Mouse (Mus musculus): ENCODE measurements around the gene Eef1a2. TPM values are rescaled to one million over a fixed set of nuclear protein-coding genes. Genes with fewer than 3 reads are reported as not detected.

The Eef1a2 gene
- polyA plus RNA-seq, 1 experiment = 0.60 TPM

DNA sequence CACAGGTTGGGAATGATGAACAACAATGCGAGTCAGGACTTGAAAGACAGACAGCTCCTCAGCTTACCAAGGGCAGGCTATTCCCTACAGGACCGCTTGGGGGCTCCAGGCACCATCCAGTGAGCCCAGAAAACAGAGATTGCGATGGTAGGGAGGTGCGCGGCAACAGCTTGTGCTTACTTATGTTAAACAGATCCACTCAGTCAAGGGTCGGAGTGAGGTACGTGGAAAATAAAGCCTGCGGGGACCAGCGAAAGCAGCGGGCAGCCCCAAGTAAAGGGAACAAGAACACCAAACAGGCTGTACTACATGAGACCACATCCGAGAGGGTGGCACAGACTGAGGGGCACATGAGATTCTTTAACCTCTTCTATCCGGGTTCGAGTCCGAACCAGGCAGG, 29.8 kb upstream of the Eef1a2 start:
- TF ChIP-seq MYOG (IDR thresholded peaks at IDR 0.05; ENCODE audit: control insufficient read depth in 1 of 3, insufficient read depth in 1 of 3, insufficient read length in 2 of 3, low read depth in 2 of 3) = no peak
- no peaks in the 10 kb centered on the region for H3K27me3 ChIP-seq (ENCODE audit: control insufficient read depth, insufficient read depth, insufficient read length)
- H3K4me2 ChIP-seq (ENCODE audit: low read depth) = peak overlapping the region; percentile 100
- no peaks in the 10 kb centered on the region for H3K36me3 ChIP-seq (ENCODE audit: control insufficient read depth, insufficient read depth)
- peak overlapping the region; percentile 21 for H3ac ChIP-seq (ENCODE audit: control insufficient read depth, insufficient read length)
- H3K79me2 ChIP-seq (ENCODE audit: control insufficient read depth, insufficient read depth) = no peaks in the 10 kb centered on the region
- peak overlapping the region; percentile 76 for H3K4me3 ChIP-seq

DNA sequence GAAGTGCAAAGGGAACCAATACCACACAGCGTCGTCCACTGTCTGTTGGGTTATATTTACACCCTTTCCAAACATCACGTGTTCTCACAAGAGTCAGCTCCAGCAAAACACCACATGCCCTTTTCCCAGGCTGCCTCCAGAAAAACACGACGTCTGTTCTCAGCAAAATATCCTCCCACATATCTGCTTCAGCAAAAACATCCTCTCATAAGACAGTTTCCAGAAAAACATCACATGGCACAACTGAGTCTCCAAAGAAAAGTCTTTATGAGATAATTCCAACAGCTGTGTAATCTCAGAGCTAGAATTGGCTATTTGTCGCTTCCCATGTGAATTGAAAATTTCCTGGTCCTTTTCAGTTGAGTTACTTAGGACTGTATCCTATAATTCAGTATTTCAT, 24.1 kb upstream of the Eef1a2 start:
- TF ChIP-seq POLR2A (IDR thresholded peaks at IDR 0.05; ENCODE audit: insufficient read length, low read depth) = no peak
- no peak for TF ChIP-seq TCF3 (IDR thresholded peaks at IDR 0.05; ENCODE audit: insufficient read length, low read depth)

DNA sequence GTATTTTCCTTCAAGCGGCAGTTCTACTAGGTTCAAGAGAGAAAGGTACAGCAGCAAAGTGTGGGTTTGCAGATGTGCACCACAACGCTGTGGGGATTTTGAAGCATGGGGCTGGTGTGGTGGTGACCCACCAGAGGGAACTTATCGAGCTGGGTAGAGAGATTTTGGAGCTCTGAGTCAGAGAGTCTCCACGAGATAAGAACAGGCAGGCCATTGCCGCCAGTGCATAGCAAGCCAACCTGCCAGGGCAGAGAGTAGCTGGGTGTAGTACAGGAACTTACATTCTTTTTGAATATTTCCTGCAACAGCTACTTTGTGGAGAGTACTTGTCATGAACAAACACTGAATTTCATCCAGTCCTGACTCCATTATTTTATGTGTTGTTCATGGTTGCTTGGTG, 21.7 kb upstream of the Eef1a2 start:
- TF ChIP-seq E2F4 (IDR thresholded peaks at IDR 0.05; ENCODE audit: insufficient read depth) (no peak), MAX (IDR thresholded peaks at IDR 0.05; ENCODE audit: low read depth) (no peak), TCF12 (IDR thresholded peaks at IDR 0.05; ENCODE audit: insufficient read depth, poor library complexity, severe bottlenecking) (no peak), REST (IDR thresholded peaks at IDR 0.05; ENCODE audit: insufficient read depth, insufficient read length) (no peak)
- H3K36me3 ChIP-seq (ENCODE audit: control insufficient read depth, insufficient read depth) = no peaks in the 10 kb centered on the region
- no peak overlapping the region for H3ac ChIP-seq (ENCODE audit: control insufficient read depth, insufficient read length)
- H3K4me2 ChIP-seq (ENCODE audit: low read depth) = no peak overlapping the region
- H3K79me2 ChIP-seq (ENCODE audit: control insufficient read depth, insufficient read depth) = no peaks in the 10 kb centered on the region
- H3K4me3 ChIP-seq = no peak overlapping the region
- H3K27me3 ChIP-seq (ENCODE audit: control insufficient read depth, insufficient read depth, insufficient read length) = peaks cover 12% of the 10 kb centered on the region

More for the DNA sequence above, 24.1 kb upstream of the Eef1a2 start:
- Histone ChIP-seq H3K4me2 (ENCODE audit: low read depth) (no peak overlapping the region), H3ac (ENCODE audit: control insufficient read depth, insufficient read length) (no peak overlapping the region), H3K36me3 (ENCODE audit: control insufficient read depth, insufficient read depth) (no peaks in the 10 kb centered on the region), H3K4me3 (no peak overlapping the region), H3K79me2 (ENCODE audit: control insufficient read depth, insufficient read depth) (no peaks in the 10 kb centered on the region), H3K27me3 (ENCODE audit: control insufficient read depth, insufficient read depth, insufficient read length) (peaks cover 12% of the 10 kb centered on the region)

DNA sequence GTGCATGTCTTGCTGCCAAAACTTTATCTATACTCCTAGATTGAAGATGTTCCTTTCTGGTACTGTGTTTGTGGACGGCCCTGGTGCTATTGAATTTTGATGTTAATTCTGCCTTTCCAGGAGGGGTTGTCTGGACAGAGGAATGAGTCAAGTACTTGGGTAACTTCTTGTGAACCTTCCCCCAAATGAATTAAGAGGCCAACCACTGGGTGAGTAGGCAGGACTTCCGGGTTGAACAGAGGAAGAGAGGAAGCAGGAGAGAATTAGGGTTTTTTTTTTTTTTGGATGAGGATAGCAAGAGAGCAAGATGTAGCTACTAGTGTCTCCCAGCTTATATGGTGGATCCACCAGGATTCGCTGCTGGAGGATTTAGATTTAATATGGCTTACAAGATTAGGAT, 21.2 kb upstream of the Eef1a2 start:
- no peak overlapping the region for H3ac ChIP-seq (ENCODE audit: control insufficient read depth, insufficient read length)
- TF ChIP-seq E2F4 (IDR thresholded peaks at IDR 0.05; ENCODE audit: insufficient read depth) = no peak
- TF ChIP-seq MAX (IDR thresholded peaks at IDR 0.05; ENCODE audit: low read depth) = no peak
- TF ChIP-seq POLR2A (IDR thresholded peaks at IDR 0.05; ENCODE audit: insufficient read length, low read depth) = no peak
- TF ChIP-seq SRF (IDR thresholded peaks at IDR 0.05; ENCODE audit: control insufficient read depth, insufficient read length, low read depth) = no peak
- TF ChIP-seq TCF12 (IDR thresholded peaks at IDR 0.05; ENCODE audit: insufficient read depth, poor library complexity, severe bottlenecking) = no peak
- no peak for TF ChIP-seq MYOD1 (IDR thresholded peaks at IDR 0.05; ENCODE audit: control insufficient read depth in 1 of 3, insufficient read length in 2 of 3, low read depth in 2 of 3)
- TF ChIP-seq REST (IDR thresholded peaks at IDR 0.05; ENCODE audit: insufficient read depth, insufficient read length) = no peak
- TF ChIP-seq MYOG (IDR thresholded peaks at IDR 0.05; ENCODE audit: control insufficient read depth in 1 of 3, insufficient read depth in 1 of 3, insufficient read length in 2 of 3, low read depth in 2 of 3) = no peak
- TF ChIP-seq CEBPB (IDR thresholded peaks at IDR 0.05; ENCODE audit: insufficient read depth, poor library complexity, severe bottlenecking) = no peak
- TF ChIP-seq POLR2AphosphoS2 (IDR thresholded peaks at IDR 0.05; ENCODE audit: insufficient read length, low read depth) = no peak
- TF ChIP-seq USF1 (IDR thresholded peaks at IDR 0.05; ENCODE audit: low read depth) = no peak
- no peak for TF ChIP-seq TCF3 (IDR thresholded peaks at IDR 0.05; ENCODE audit: insufficient read length, low read depth)
- no peaks in the 10 kb centered on the region for H3K79me2 ChIP-seq (ENCODE audit: control insufficient read depth, insufficient read depth)
- peaks cover 12% of the 10 kb centered on the region for H3K27me3 ChIP-seq (ENCODE audit: control insufficient read depth, insufficient read depth, insufficient read length)
- no peak overlapping the region for H3K4me3 ChIP-seq
- H3K36me3 ChIP-seq (ENCODE audit: control insufficient read depth, insufficient read depth) = no peaks in the 10 kb centered on the region
- no peak overlapping the region for H3K4me2 ChIP-seq (ENCODE audit: low read depth)

DNA sequence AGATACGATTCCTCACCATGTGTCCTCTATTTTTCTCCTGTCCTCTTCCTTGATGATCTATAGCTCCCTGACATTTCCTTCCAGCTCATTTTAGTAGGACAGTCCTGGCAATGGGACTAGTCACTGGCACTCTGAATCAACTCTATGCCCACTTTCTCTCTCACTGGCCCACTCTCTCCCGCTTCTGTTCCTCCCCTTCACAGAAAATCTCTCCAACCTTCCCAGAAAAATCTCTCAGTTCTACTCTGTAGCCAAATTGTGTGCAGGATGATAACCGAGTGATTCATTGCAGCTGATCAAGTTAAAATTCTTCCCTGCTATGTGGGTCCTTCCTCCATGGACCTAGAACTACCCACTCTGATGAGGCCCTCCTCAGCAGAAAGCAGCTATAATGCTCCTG, 17.8 kb upstream of the Eef1a2 start:
- Histone ChIP-seq H3K4me3 (no peak overlapping the region), H3K4me2 (ENCODE audit: low read depth) (no peak overlapping the region), H3ac (ENCODE audit: control insufficient read depth, insufficient read length) (no peak overlapping the region), H3K79me2 (ENCODE audit: control insufficient read depth, insufficient read depth) (no peaks in the 10 kb centered on the region), H3K36me3 (ENCODE audit: control insufficient read depth, insufficient read depth) (no peaks in the 10 kb centered on the region), H3K27me3 (ENCODE audit: control insufficient read depth, insufficient read depth, insufficient read length) (peaks cover 6% of the 10 kb centered on the region)
- TF ChIP-seq TCF12 (IDR thresholded peaks at IDR 0.05; ENCODE audit: insufficient read depth, poor library complexity, severe bottlenecking) = no peak
- TF ChIP-seq TCF3 (IDR thresholded peaks at IDR 0.05; ENCODE audit: insufficient read length, low read depth) = no peak
- TF ChIP-seq SRF (IDR thresholded peaks at IDR 0.05; ENCODE audit: control insufficient read depth, insufficient read length, low read depth) = no peak
- no peak for TF ChIP-seq MYOD1 (IDR thresholded peaks at IDR 0.05; ENCODE audit: control insufficient read depth in 1 of 3, insufficient read length in 2 of 3, low read depth in 2 of 3)
- TF ChIP-seq REST (IDR thresholded peaks at IDR 0.05; ENCODE audit: insufficient read depth, insufficient read length) = no peak
- TF ChIP-seq E2F4 (IDR thresholded peaks at IDR 0.05; ENCODE audit: insufficient read depth) = no peak
- no peak for TF ChIP-seq USF1 (IDR thresholded peaks at IDR 0.05; ENCODE audit: low read depth)
- TF ChIP-seq POLR2A (IDR thresholded peaks at IDR 0.05; ENCODE audit: insufficient read length, low read depth) = no peak
- TF ChIP-seq POLR2AphosphoS2 (IDR thresholded peaks at IDR 0.05; ENCODE audit: insufficient read length, low read depth) = no peak
- TF ChIP-seq MYOG (IDR thresholded peaks at IDR 0.05; ENCODE audit: control insufficient read depth in 1 of 3, insufficient read depth in 1 of 3, insufficient read length in 2 of 3, low read depth in 2 of 3) = no peak
- TF ChIP-seq CEBPB (IDR thresholded peaks at IDR 0.05; ENCODE audit: insufficient read depth, poor library complexity, severe bottlenecking) = no peak
- no peak for TF ChIP-seq MAX (IDR thresholded peaks at IDR 0.05; ENCODE audit: low read depth)
